In the genomic region with DNA sequence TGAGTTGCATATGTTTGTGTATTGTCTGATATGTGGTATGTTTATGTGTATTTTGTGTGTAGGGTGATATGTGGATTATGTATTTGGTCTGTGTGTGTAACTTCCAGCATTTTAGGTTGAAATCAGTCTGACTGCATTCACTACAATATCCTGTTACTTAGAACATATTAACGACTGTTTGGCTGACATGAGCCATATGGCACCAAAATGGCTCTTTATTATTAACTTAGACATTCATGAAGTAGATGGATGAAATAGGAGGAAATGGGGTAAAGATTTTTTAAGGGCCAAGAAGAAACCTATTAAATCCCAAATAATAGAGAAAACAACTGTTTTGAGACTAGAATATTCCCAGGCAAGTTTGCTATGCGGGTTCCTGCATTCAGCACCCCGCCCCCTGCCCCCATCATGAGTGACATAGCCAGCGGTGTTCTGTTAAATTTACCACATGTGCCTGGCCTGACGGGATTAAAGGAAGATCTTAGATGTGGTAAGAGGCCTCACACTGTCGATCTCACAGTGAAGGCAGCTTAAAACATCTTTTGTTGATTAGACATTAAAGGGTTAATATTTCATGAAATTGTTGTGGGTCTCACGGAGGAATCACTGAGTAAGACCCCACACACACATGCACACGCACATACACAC, we compare ENCODE assay signal across 30 mouse cellular contexts. TPM values are rescaled to one million over a fixed set of nuclear protein-coding genes. Genes with fewer than 3 reads are reported as not detected.
DNase-seq lines count a peak whose midpoint lies in the region; ATAC-seq and TF ChIP-seq lines count a peak whose summit lies in the region.
"Had no signal": no experiment of that assay in that cellular context is flagged by ENCODE, and none has a peak within 500 bp of the region (broad histone marks: within the 10 kb centered on the region; RNA-seq: fewer than 3 reads in every experiment).

No protein-coding gene starts in this region.

- H3K4me1 ChIP-seq in hindbrain, embryonic 12.5 days, result peaks cover 45% of the 10 kb centered on the region
- peaks cover 29% of the 10 kb centered on the region for H3K4me1 ChIP-seq in hindbrain, embryonic 16.5 days (ENCODE audit: control insufficient read depth, insufficient read depth, low read depth, low read length)
- H3K4me1 ChIP-seq in kidney, postnatal 0 days (replicated peaks; ENCODE audit: insufficient read depth, low read length), result 0 out of 2 replicates have a peak, but pooled peaks cover 4% of the 10 kb centered on the region
- H3K4me1 ChIP-seq in kidney, embryonic 14.5 days (ENCODE audit: control insufficient read depth, insufficient read depth, low read length), result 0 out of 2 replicates have a peak, but pooled peaks cover 4% of the 10 kb centered on the region
- peaks cover 75% of the 10 kb centered on the region for H3K4me1 ChIP-seq in neural tube, embryonic 13.5 days (replicated peaks)
- peaks cover 46% of the 10 kb centered on the region for H3K4me1 ChIP-seq in neural tube, embryonic 15.5 days
- H3K4me1 ChIP-seq: liver, embryonic 15.5 days had no signal

- no peaks in the 10 kb centered on the region for H3K36me3 ChIP-seq in hindbrain, embryonic 12.5 days
- no peaks in the 10 kb centered on the region for H3K36me3 ChIP-seq in hindbrain, embryonic 16.5 days (ENCODE audit: control insufficient read depth, insufficient read depth, low read length)
- H3K36me3 ChIP-seq in kidney, postnatal 0 days (ENCODE audit: insufficient read depth, low read length), result no peaks in the 10 kb centered on the region
- no peaks in the 10 kb centered on the region for H3K36me3 ChIP-seq in kidney, embryonic 14.5 days (ENCODE audit: control insufficient read depth, insufficient read depth, low read length)
- no peaks in the 10 kb centered on the region for H3K36me3 ChIP-seq in neural tube, embryonic 13.5 days
- no peaks in the 10 kb centered on the region for H3K36me3 ChIP-seq in neural tube, embryonic 15.5 days
- H3K36me3 ChIP-seq: embryonic facial prominence, embryonic 10.5 days; G1E; liver, embryonic 15.5 days; midbrain, embryonic 10.5 days had no signal

- no peaks in the 10 kb centered on the region for H3K9me3 ChIP-seq in hindbrain, embryonic 12.5 days (replicated peaks)
- H3K9me3 ChIP-seq in hindbrain, embryonic 16.5 days (ENCODE audit: control insufficient read depth, low read length), result no peaks in the 10 kb centered on the region
- H3K9me3 ChIP-seq in kidney, postnatal 0 days (replicated peaks; ENCODE audit: low read length), result no peaks in the 10 kb centered on the region
- no peaks in the 10 kb centered on the region for H3K9me3 ChIP-seq in kidney, embryonic 14.5 days (ENCODE audit: control insufficient read depth, low read length)
- no peaks in the 10 kb centered on the region for H3K9me3 ChIP-seq in neural tube, embryonic 13.5 days
- H3K9me3 ChIP-seq in neural tube, embryonic 15.5 days (replicated peaks), result no peaks in the 10 kb centered on the region
- H3K9me3 ChIP-seq: embryonic facial prominence, embryonic 10.5 days; liver, embryonic 15.5 days; midbrain, embryonic 10.5 days had no signal

- H3K27ac ChIP-seq in hindbrain, embryonic 12.5 days, result peak overlapping the region; percentile 44; the same call in 1 of the 2 replicates
- H3K27ac ChIP-seq in hindbrain, embryonic 16.5 days (ENCODE audit: low read depth, low read length), result no peak overlapping the region
- no peak overlapping the region for H3K27ac ChIP-seq in kidney, postnatal 0 days
- H3K27ac ChIP-seq in kidney, embryonic 14.5 days (ENCODE audit: low read depth, low read length), result no peak overlapping the region
- 0 out of 2 replicates have a peak overlapping the region, but pooled peaks have one; percentile 28 for H3K27ac ChIP-seq in neural tube, embryonic 13.5 days (replicated peaks)
- no peak overlapping the region for H3K27ac ChIP-seq in neural tube, embryonic 15.5 days (replicated peaks)
- H3K27ac ChIP-seq: embryonic facial prominence, embryonic 10.5 days; gastrocnemius, adult 2 months; liver, embryonic 15.5 days; macrophage; midbrain, embryonic 10.5 days had no signal

- no peak overlapping the region for H3K4me3 ChIP-seq in hindbrain, embryonic 12.5 days
- H3K4me3 ChIP-seq in hindbrain, embryonic 16.5 days (ENCODE audit: low read length), result no peak overlapping the region
- H3K4me3 ChIP-seq in kidney, postnatal 0 days (replicated peaks; ENCODE audit: low read depth, low read length), result no peak overlapping the region
- H3K4me3 ChIP-seq in kidney, embryonic 14.5 days (ENCODE audit: low read length), result no peak overlapping the region
- H3K4me3 ChIP-seq in neural tube, embryonic 13.5 days, result no peak overlapping the region
- no peak overlapping the region for H3K4me3 ChIP-seq in neural tube, embryonic 15.5 days (replicated peaks)
- H3K4me3 ChIP-seq: embryonic facial prominence, embryonic 10.5 days; gastrocnemius, adult 2 months; left cerebral cortex, adult 2 months; liver, embryonic 15.5 days; midbrain, embryonic 10.5 days had no signal

- no peak overlapping the region for H3K4me2 ChIP-seq in hindbrain, embryonic 12.5 days (replicated peaks)
- no peak overlapping the region for H3K4me2 ChIP-seq in hindbrain, embryonic 16.5 days (ENCODE audit: low read length)
- no peak overlapping the region for H3K4me2 ChIP-seq in kidney, postnatal 0 days (ENCODE audit: low read length)
- no peak overlapping the region for H3K4me2 ChIP-seq in kidney, embryonic 14.5 days (replicated peaks; ENCODE audit: low read depth, low read length)
- H3K4me2 ChIP-seq in neural tube, embryonic 13.5 days, result no peak overlapping the region
- no peak overlapping the region for H3K4me2 ChIP-seq in neural tube, embryonic 15.5 days
- H3K4me2 ChIP-seq: liver, embryonic 15.5 days had no signal

- 58% methylated on average over 8 of the region's 8 CpGs for WGBS in hindbrain, embryonic 12.5 days
- 47% methylated on average over 8 of the region's 8 CpGs for WGBS in hindbrain, embryonic 16.5 days
- WGBS in kidney, postnatal 0 days, result 44% methylated on average over 8 of the region's 8 CpGs
- 55% methylated on average over 8 of the region's 8 CpGs for WGBS in kidney, embryonic 14.5 days
- 45% methylated on average over 8 of the region's 8 CpGs for WGBS in neural tube, embryonic 13.5 days
- WGBS in neural tube, embryonic 15.5 days, result 49% methylated on average over 8 of the region's 8 CpGs

- no peak for TF ChIP-seq CTCF in kidney, postnatal 0 days (IDR thresholded peaks at IDR 0.05; ENCODE audit: low read depth)

- no peak overlapping the region for H3K9ac ChIP-seq in hindbrain, embryonic 12.5 days
- H3K9ac ChIP-seq in hindbrain, embryonic 16.5 days (ENCODE audit: low read depth, low read length), result no peak overlapping the region
- no peak overlapping the region for H3K9ac ChIP-seq in kidney, postnatal 0 days (ENCODE audit: low read depth, low read length)
- H3K9ac ChIP-seq in kidney, embryonic 14.5 days (ENCODE audit: low read depth, low read length), result no peak overlapping the region
- no peak overlapping the region for H3K9ac ChIP-seq in neural tube, embryonic 13.5 days
- no peak overlapping the region for H3K9ac ChIP-seq in neural tube, embryonic 15.5 days (replicated peaks)
- H3K9ac ChIP-seq: liver, embryonic 15.5 days had no signal

- no peak for ATAC-seq in hindbrain, embryonic 12.5 days (ENCODE audit: low FRiP score)
- no peak for ATAC-seq in hindbrain, embryonic 16.5 days
- ATAC-seq in kidney, postnatal 0 days (replicated peaks; ENCODE audit: low FRiP score, low read depth), result no peak
- ATAC-seq in kidney, embryonic 14.5 days (ENCODE audit: low FRiP score, low TSS enrichment), result no peak
- ATAC-seq in neural tube, embryonic 13.5 days (ENCODE audit: low read depth), result no peak
- ATAC-seq in neural tube, embryonic 15.5 days (ENCODE audit: low FRiP score), result no peak
- ATAC-seq: intestine, postnatal 0 days; Patski had no signal

- DNase-seq in kidney, postnatal 0 days (ENCODE audit: low spot score), result peak; percentile 55
- no peak for DNase-seq in spleen, adult 18-20 months
- DNase-seq: B cell, adult 2 months; cerebellum, adult 11 months; cerebellum, adult 9-11 months; gastrocnemius, adult 2 months; liver; retina, postnatal 1 day; right cerebral cortex, postnatal 25 days had no signal

- H3K27me3 ChIP-seq in hindbrain, embryonic 12.5 days, result no peaks in the 10 kb centered on the region
- no peaks in the 10 kb centered on the region for H3K27me3 ChIP-seq in hindbrain, embryonic 16.5 days (replicated peaks; ENCODE audit: control insufficient read depth, insufficient read depth, low read length)
- no peaks in the 10 kb centered on the region for H3K27me3 ChIP-seq in kidney, postnatal 0 days (ENCODE audit: insufficient read depth, low read length)
- no peaks in the 10 kb centered on the region for H3K27me3 ChIP-seq in kidney, embryonic 14.5 days (ENCODE audit: control insufficient read depth, insufficient read depth, low read length)
- no peaks in the 10 kb centered on the region for H3K27me3 ChIP-seq in neural tube, embryonic 13.5 days
- H3K27me3 ChIP-seq in neural tube, embryonic 15.5 days (replicated peaks), result no peaks in the 10 kb centered on the region
- H3K27me3 ChIP-seq: CH12.LX; liver, embryonic 15.5 days; Patski had no signal

RNA-seq across cellular contexts. Expression of a gene that starts 51.5 kb away (rescaled TPM):
- not detected in 2 replicates for polyA plus RNA-seq in hindbrain, embryonic 12.5 days (2016; fragmentation: Nextera tagmentation; extraction: Ambion mirVana)
- polyA plus RNA-seq in hindbrain, embryonic 16.5 days (2015; fragmentation: Nextera tagmentation; extraction: Ambion mirVana), result not detected in 2 replicates
- not detected in 2 replicates for polyA plus RNA-seq in kidney, postnatal 0 days (2015; fragmentation: Nextera tagmentation; extraction: Ambion mirVana)
- polyA plus RNA-seq in kidney, embryonic 14.5 days (2014; fragmentation: Nextera tagmentation; extraction: Ambion mirVana), result not detected in 2 replicates
- polyA plus RNA-seq in neural tube, embryonic 13.5 days (2015; fragmentation: Nextera tagmentation; extraction: Ambion mirVana), result not detected in 2 replicates
- polyA plus RNA-seq in neural tube, embryonic 15.5 days (2015; fragmentation: Nextera tagmentation; extraction: Ambion mirVana), result not detected in 2 replicates
- polyA plus RNA-seq: embryonic facial prominence, embryonic 10.5 days; frontal cortex, adult 2 months; G1E; heart, postnatal 0 days; intestine, postnatal 0 days; liver, embryonic 15.5 days; lung, embryonic 16.5 days; macrophage; midbrain, embryonic 10.5 days; neural tube, embryonic 11.5 days; Patski; spleen, adult 2 months; testis, adult 2 months; urinary bladder, adult 2 months had no signal

Comparison
In these comparisons a context has a peak if more than half of its experiments do, and no peak if none do; other contexts are left out.
1. H3K27ac ChIP-seq: peak in hindbrain, embryonic 12.5 days (single experiment) and neural tube, embryonic 13.5 days (single experiment); none in hindbrain, embryonic 16.5 days (single experiment), kidney, postnatal 0 days (single experiment), kidney, embryonic 14.5 days (single experiment) and neural tube, embryonic 15.5 days (single experiment).